Mouse (Mus musculus): ENCODE results near the gene Map3k3.

- no peak for TF ChIP-seq CTCF (IDR thresholded peaks at IDR 0.05; ENCODE audit: low read depth)
- TF ChIP-seq EP300 (IDR thresholded peaks at IDR 0.05; ENCODE audit: low read depth): no peak
Observed at GRCm38 (mm10) chr11:106058020-106058419, 26.4 kb upstream of the Map3k3 start.
